Mouse (Mus musculus): ENCODE results near the gene Dpt. TPM values are rescaled to one million over a fixed set of nuclear protein-coding genes. Genes with fewer than 3 reads are reported as not detected.

Dpt gene
- total RNA-seq, 2 experiments from 2014 or later = 47.4 to 53.0 TPM

- DNase-seq (ENCODE audit: low spot score) = peak; percentile 36
Measured at GRCm38 (mm10) chr1:164815330-164815729, 18.9 kb downstream of the Dpt start.

DNA sequence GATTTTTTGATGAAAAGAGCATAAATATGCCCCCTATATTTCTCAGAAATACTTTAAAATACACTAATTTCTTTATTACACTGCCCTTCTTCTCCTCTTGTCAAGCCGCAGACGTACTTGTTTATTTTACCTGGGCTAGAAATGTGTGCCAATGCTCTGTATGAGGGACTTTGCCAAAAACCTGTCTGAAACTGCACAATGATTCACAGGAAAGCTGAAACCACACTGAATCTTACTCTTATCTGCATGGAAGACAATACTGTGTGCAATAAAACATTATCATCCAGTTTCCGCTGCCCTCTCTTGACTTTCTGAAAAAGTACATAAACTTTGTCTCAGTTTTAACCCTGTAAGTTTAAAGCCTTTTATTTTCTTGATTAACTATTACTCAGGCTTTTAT is 20.9 kb downstream of the Dpt start:
- no peak for DNase-seq (ENCODE audit: low spot score)

- DNase-seq (ENCODE audit: low spot score) = no peak
Measured at GRCm38 (mm10) chr1:164821307-164821706, 24.9 kb downstream of the Dpt start.

DNA sequence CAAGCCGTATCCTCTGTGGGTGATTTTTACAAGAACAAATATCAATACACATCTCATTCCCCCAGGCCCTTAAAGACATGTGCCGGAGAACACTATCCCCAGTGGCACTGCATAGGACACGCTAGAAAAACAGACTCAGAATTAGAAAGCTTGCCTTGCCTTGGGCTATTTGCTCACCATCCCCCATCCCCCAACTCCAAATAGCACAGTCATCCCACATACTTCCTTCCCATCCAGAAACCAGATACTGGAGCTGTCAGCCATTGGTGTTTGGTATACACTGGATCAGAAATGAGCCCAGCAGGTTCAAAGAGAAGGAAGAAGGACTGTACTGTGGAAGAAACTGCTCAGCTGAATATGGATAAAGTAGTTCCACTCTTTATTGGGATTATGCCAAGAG is 25.4 kb downstream of the Dpt start:
- no peak for DNase-seq (ENCODE audit: low spot score)

DNA sequence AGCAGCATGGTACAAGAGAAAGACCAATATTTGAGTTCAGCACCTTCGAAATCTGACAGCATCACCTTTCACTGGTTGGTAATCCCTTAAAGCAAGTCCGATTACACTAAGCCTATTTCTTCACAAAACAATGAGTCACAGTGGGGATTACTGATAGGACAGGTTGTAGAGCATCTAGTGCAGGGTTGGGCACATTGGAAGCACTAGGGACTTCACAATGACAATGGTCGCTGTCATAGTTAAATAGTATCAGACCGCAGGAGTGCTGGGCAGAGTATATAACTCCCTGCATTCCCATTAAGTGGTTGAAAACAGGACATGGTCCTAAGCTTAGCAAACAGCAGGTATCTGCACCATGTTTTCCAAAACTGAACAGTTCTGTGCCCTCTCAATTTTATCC is 25.8 kb downstream of the Dpt start:
- DNase-seq (ENCODE audit: low spot score) = no peak

GRCm38 (mm10) chr1:164824896-164825295 is 28.5 kb downstream of the Dpt start:
- no peak for DNase-seq (ENCODE audit: low spot score)

DNA sequence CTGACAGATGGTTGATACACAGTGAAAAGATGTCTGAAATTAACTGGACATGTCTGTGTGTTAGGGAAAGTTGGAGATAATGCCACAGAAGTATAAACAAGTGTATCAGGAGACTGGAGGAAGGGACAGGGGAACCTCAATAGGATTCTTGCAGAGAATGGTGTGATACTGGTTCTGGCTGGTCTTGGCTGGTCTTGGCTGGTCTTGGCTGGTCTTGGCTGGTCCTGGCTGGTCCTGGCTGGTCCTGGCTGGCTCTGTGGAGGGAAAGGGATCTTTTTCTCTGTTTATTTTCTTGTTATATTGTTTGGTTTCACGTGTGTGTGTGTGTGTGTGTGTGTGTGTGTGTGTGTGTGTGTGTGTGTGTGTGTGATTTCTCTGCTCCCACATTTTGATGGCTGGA is 33.4 kb downstream of the Dpt start:
- no peak for DNase-seq (ENCODE audit: low spot score)

DNA sequence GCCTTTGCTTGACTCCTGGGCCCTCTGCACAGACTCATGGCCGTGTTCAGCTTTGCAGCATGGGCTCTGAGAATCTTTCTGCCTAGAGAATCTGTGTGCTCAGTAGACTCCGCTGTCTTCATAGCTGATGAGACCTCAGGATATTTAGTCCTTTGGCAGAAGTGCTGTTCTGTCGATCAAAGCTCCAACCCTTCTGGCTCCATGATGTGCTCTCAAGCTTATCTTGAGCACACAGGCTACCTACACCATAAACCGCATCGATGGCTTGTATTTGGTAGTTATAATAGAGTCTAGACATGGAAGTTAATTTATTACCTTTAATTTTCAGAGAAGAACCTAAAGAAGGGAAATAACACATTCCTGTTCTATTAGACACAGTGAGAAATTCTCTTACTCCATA is 36.0 kb downstream of the Dpt start:
- no peak for DNase-seq (ENCODE audit: low spot score)

DNA sequence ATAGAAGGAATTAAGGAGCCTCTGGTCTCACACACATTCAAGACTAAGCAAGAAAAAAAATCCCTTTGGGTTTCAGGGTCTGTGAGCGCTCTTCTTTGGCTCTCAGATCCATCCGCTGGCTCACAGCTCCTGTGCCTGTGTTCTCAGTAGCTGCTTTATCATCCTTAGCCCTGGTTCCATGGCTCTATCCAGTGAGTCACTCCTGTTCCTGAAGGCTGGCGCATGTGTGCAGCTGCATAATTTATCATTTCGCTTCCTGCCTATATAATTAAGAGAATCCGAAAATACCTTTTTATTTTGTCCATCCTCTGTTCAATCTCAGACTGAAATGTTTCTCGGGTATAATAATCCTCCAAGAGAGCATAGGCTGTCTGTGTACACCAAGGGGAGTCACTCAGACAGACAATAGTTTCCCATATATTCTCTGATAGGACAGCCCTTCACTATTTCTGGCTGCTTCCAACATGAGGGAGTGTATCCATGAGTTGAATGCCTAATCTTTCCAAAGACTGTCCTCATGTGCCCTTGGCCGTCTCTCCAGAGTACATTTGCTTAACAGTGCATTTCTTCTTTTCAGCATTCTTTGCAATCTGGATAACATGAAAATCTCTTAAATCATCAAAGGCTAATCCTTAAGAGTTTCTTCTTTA is 52.3 kb downstream of the Dpt start:
- no peak for DNase-seq (ENCODE audit: low spot score)

DNA sequence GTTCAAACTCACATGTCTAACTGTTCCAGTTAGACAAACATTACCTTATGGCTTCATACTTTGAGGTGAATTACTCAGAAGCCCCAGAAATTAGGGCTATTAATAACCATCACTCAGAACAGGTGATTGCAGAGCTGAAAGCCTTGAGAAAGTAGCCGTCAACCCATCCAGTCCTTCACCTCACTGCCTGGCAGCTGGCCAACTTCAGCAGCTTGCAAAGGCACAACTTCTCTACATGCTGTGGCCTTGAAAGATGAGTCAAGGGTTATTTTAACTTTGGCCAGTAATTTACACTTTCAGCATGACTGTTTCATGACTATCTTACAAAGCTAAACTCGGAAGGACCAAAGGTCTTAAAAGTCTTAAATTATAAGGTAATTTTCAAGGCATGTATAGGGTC is 59.3 kb downstream of the Dpt start:
- peak; percentile 62 for DNase-seq (ENCODE audit: low spot score)

DNA sequence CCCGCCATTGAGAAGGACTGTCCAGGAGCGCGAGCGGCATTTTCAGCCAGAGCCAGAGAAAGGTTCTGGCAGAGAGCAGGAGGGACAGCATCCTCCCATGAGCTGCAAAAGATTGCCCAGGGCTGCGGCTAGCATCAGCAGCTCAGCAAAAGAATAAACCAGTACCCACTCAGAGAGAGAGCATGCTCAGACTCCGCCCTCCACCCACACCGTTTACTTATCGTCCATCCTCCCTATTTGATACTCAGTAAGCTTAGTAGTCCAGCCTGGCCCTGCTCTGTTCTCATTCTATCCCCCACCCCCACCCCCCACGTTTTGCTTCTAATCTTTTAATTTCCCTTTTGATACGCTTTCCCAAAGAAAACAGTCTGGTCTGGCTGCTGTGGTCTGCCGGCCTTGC is 63.5 kb downstream of the Dpt start:
- DNase-seq (ENCODE audit: low spot score) = no peak

GRCm38 (mm10) chr1:164860782-164861181 is 64.3 kb downstream of the Dpt start:
- DNase-seq (ENCODE audit: low spot score) = no peak

DNA sequence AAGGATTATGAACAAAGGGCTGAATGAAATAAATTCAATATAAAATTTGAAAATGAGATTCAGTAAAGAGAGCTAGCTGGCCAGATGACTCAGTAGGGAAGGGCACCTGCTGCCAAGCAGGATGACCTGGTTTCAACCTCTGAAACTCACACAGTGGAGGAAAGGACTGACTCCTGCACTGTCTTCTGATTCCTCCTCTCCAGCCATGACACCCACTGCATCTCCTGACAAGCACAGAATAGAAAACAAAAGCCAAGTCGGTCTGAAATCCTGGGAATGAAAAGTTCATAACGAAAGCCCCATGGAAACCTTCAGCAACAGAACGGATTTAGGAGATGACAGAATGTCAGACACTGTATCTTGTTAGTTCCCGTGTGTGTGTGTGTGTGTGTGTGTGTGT is 65.1 kb downstream of the Dpt start:
- DNase-seq (ENCODE audit: low spot score) = no peak

DNA sequence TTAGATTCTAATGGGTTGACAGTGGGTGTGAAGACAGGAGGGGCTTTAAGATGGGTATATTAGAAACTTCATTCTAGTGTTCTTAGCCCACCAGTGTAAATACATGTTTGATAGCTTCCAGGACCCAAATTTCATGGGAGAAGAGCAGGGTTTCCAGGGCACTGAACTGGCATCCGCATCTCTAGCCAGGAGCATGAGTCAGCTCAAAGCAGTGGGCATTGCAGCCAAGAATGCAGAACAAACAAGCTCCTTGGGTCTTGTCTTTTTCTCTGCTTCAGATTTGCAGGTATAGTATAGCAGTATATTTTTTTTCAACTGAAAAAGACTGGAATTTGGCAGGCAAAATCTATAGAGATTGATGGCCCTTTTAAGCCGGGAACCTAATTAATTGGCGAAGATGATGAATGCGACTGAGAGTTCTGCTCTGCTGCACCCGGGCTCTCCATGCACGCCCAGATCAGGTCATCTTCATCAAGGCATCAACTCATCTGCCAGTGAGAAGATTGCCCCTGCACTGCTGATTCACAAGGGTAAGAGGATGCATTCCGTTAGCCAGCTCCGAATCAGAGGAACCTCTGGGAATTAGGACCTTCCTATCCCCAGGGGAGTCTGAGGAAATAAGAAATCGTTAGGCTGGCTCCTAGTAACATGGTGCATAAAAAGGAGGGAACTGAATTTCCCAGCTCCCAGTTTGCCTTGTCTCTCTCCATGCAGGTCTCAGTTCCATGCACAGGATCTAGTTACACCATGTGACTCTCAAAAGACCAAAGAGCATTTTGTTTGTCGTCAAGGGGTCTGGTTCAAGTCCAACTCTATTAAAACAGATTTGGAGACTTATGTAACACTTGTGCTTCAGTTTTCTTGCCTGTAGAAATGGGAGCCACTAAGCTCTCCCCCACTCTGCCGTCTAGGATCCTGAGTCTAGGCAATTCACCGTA is 66.8 kb downstream of the Dpt start:
- no peak for DNase-seq (ENCODE audit: low spot score)

DNA sequence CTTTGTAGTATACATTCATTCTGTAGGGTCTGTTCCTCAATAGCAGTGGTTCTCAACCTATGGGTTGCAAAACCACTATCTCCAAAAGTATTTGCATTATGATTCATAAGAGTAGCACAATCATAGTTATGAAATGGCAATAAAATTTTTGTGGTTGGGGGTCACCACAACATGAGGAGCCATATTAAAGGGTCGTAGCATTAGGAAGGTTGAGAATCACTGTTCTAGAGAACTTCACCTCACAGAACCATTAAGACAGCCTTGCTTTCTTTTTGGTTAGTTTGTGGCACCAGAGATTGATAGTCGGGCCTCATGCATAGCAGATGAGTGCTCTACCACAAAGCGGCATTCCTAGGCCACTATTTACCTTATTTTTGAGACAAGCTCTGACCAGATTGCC is 68.2 kb downstream of the Dpt start:
- no peak for DNase-seq (ENCODE audit: low spot score)

- no peak for DNase-seq (ENCODE audit: low spot score)
Measured at GRCm38 (mm10) chr1:164870694-164871093, 74.2 kb downstream of the Dpt start.

Other genes starting within 250 kb of the Dpt start
- gene Xcl1, start 138.9 kb downstream of the Dpt start, total RNA-seq (2021) = not detected